Comparison of ENCODE assay signal across 19 mouse cellular contexts in the genomic region with DNA sequence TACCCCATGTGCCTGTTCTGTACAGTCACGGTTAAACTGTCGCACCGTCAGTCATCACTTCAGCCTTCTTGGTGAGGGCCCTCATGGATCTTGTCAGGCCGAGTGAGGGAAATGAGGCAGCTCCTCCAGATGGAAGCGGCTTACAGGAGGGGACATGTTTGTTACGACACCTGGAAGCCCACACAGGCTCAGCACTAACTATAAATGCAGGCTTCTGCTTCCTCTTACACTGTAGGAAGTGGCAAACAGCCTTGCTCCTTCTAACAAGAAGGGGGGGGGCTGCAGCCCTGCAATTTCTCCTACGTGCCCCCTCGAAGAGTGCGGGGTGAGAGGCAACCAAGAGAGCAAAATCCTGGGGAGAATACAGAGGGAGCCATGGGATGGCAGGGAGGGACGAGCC. TPM values are rescaled to one million over a fixed set of nuclear protein-coding genes. Genes with fewer than 3 reads are reported as not detected.
"Had no signal": no experiment of that assay in that cellular context is flagged by ENCODE, and none has a peak within 500 bp of the region (broad histone marks: within the 10 kb centered on the region; RNA-seq: fewer than 3 reads in every experiment).

No protein-coding gene starts in this region.

- H3K4me1 ChIP-seq: limb, embryonic 15.5 days; liver, embryonic 12.5 days; midbrain, embryonic 10.5 days; midbrain, embryonic 15.5 days; neural tube, embryonic 15.5 days had no signal

- DNase-seq: kidney, adult 9 months; kidney, postnatal 36 days; layer of hippocampus, adult 9-11 months; layer of hippocampus, postnatal 36 days; lung, embryonic 14.5 days; right cerebral cortex, postnatal 4 days; thymus, adult 18-20 months; thymus, postnatal 14 days had no signal

- H3K4me3 ChIP-seq: limb, embryonic 15.5 days; liver, embryonic 12.5 days; midbrain, embryonic 10.5 days; midbrain, embryonic 15.5 days; neural tube, embryonic 15.5 days had no signal

- H3K9me3 ChIP-seq: limb, embryonic 15.5 days; liver, embryonic 12.5 days; midbrain, embryonic 10.5 days; midbrain, embryonic 15.5 days; neural tube, embryonic 15.5 days had no signal

- H3K27ac ChIP-seq: kidney, postnatal 0 days; limb, embryonic 15.5 days; liver, embryonic 12.5 days; midbrain, embryonic 10.5 days; midbrain, embryonic 15.5 days; neural tube, embryonic 15.5 days; stomach, postnatal 0 days had no signal

- ATAC-seq: intestine, postnatal 0 days; liver, embryonic 12.5 days; midbrain, embryonic 15.5 days had no signal

- H3K27me3 ChIP-seq: limb, embryonic 15.5 days; midbrain, embryonic 15.5 days; neural tube, embryonic 15.5 days had no signal

- H3K36me3 ChIP-seq: limb, embryonic 15.5 days; liver, embryonic 12.5 days; midbrain, embryonic 10.5 days; midbrain, embryonic 15.5 days; neural tube, embryonic 15.5 days had no signal

RNA-seq across cellular contexts. Expression of gene Ccr6, which starts 25.2 kb away (rescaled TPM):
- total RNA-seq: layer of hippocampus, postnatal 36 days; left cerebral cortex, postnatal 25 days had no signal
- polyA plus RNA-seq: kidney, postnatal 0 days; limb, embryonic 11.5 days; limb, embryonic 15.5 days; liver, embryonic 12.5 days; lung, embryonic 14.5 days; midbrain, embryonic 10.5 days; midbrain, embryonic 15.5 days; neural tube, embryonic 11.5 days; neural tube, embryonic 15.5 days had no signal
